Mouse (Mus musculus) testis, adult 2 months (tissue): Measurements from ENCODE around the gene Asf1a.

Experiments used
- CTCF ChIP-seq: fragments of 200-500 bp; IDR thresholded peaks from 2 replicates; pipeline ENCODE4 v1.5.1; 2012; ENCODE audit warnings: low read depth, mild to moderate bottlenecking, inconsistent platforms, low read length, moderate library complexity; ENCODE audit not compliant: control insufficient read depth, insufficient read depth, insufficient replicate concordance
- POLR2A ChIP-seq: fragments of 200-500 bp; IDR thresholded peaks from 2 replicates; pipeline ENCODE4 v1.6.1; 2012; ENCODE audit warnings: low read depth, mild to moderate bottlenecking, inconsistent platforms, low read length, moderate library complexity; ENCODE audit not compliant: control insufficient read depth

DNA sequence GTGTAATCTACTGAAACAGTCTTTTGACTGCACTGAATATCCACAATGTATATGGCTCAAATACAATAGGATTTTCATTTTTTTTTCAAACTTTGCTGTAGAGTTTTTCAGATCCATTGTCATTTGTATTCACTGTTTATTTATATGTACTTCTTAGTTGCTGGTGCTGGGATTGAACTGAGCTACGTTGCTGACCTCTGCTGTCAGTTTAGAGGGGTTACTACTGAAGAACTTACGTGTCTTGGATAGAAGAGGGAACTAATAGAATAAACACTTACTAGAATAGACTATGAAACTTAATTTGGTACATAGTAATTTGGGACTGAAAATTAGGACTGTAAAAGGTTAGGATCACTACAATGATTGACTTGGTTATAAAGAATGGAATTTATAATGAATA, 8.8 kb downstream of the Asf1a start:
- no peak for TF ChIP-seq CTCF
- no peak for TF ChIP-seq POLR2A
